Mouse (Mus musculus) thymus, adult 2 months (tissue): ENCODE data around the gene Gramd4.

Experiments
- CTCF ChIP-seq: fragments of 200-500 bp; IDR thresholded peaks from 2 replicates; pipeline ENCODE4 v1.5.1; 2012; ENCODE audit warnings: mild to moderate bottlenecking, control low read depth, low read length, moderate library complexity, borderline replicate concordance; ENCODE audit not compliant: control insufficient read depth, poor library complexity, insufficient read depth; ENCODE audit errors: extremely low read depth
- POLR2A ChIP-seq: fragments of 200-500 bp; IDR thresholded peaks from 2 replicates; pipeline ENCODE4 v1.6.1; 2012; ENCODE audit warnings: mild to moderate bottlenecking, low read length, control low read depth, moderate library complexity; ENCODE audit not compliant: control insufficient read depth, poor library complexity, insufficient read depth; ENCODE audit errors: extremely low read depth

- TF ChIP-seq POLR2A = no peak
- TF ChIP-seq CTCF = no peak
Observed at GRCm38 (mm10) chr15:86061221-86061620, 3.7 kb downstream of the Gramd4 start.
